Mouse (Mus musculus): ENCODE measurements at regions not wholly inside any gene's neighbourhood (a gene's known extent, or its start where the extent isn't known, plus 50 kb on each side); places are given as distances from the start of the nearest gene placed in this dataset.

DNA sequence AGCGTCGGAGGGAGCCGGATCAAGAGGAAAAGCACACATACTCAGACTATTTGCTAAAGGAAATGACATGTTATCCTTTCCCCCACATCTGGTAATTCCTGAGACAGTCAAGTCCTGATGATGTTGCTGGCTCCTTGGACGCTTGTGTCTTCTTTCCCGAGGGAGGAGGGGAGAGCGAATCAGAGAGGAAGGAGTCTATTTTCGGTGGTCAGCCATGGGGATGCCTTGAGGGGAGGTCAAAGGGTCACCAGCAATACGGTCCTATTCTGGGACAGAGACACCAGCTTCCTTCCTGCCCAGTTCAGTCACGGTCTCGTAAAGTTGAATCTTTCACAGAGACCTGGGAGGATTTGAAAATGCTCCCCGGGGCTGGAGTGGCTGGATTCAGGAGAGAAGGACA lies 62.1 kb upstream of the Ahctf1 start:
- H3K79me3 ChIP-seq (ENCODE audit: low read depth), result no peaks in the 10 kb centered on the region
- no peaks in the 10 kb centered on the region for H3K79me2 ChIP-seq (ENCODE audit: control insufficient read depth, insufficient read depth)
- no peak overlapping the region for H3K4me3 ChIP-seq (ENCODE audit: insufficient read depth, poor library complexity, severe bottlenecking)
- no peaks in the 10 kb centered on the region for H3K27me3 ChIP-seq (ENCODE audit: control insufficient read depth, insufficient read depth, insufficient read length)
- H3ac ChIP-seq (ENCODE audit: control insufficient read depth, insufficient read length, low read depth), result no peak overlapping the region
- no peaks in the 10 kb centered on the region for H3K36me3 ChIP-seq (ENCODE audit: control insufficient read depth, insufficient read depth)
- TF ChIP-seq MYOG (IDR thresholded peaks at IDR 0.05; ENCODE audit: control insufficient read depth, extremely low read depth, insufficient read length) (no peak), CEBPB (IDR thresholded peaks at IDR 0.05; ENCODE audit: low read depth) (no peak), USF1 (IDR thresholded peaks at IDR 0.05; ENCODE audit: low read depth) (no peak), CTCF (IDR thresholded peaks at IDR 0.05; ENCODE audit: control insufficient read depth, insufficient read depth, insufficient read length) (no peak), MYOD1 (IDR thresholded peaks at IDR 0.05; ENCODE audit: control insufficient read depth, insufficient read length, low read depth) (no peak), FOSL1 (IDR thresholded peaks at IDR 0.05; ENCODE audit: insufficient read depth, low read length, poor library complexity, severe bottlenecking) (no peak), MAX (IDR thresholded peaks at IDR 0.05) (no peak)

DNA sequence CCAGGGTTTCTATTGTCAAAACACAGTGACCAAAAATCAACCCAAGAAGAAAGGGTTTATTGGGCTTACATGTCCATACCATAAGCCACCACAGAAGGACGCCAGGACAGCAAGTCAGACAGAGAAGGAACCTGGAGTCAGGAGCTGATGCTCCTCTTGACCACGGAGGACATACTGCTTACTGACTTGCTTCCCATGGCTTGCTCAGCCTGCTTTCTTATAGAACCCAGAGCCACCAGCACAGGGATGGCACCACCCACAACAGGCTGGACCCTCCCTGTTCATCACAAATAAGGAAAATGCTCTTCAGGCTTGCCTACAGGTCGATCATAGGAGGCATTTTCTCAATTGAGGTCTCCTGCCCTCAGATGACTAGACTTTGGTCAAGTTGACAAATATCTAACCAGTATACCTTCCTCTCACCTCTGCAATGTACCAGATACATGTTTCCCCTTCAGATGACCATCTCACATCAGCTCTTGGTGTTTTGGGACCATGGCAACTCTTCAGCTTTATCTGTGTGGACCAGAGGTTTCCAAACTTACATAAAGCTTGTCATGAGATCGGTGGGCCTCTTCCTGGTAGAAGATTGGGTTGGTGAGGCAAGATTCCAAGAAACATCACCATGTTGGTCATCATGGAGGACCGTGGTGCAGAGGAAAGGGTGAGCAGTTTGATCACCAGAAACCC lies 61.2 kb upstream of the Ahctf1 start:
- no peaks in the 10 kb centered on the region for H3K27me3 ChIP-seq (ENCODE audit: control insufficient read depth, insufficient read depth, insufficient read length)
- H3K79me2 ChIP-seq (ENCODE audit: control insufficient read depth, insufficient read depth), result no peaks in the 10 kb centered on the region
- no peaks in the 10 kb centered on the region for H3K79me3 ChIP-seq (ENCODE audit: low read depth)
- no peak overlapping the region for H3K4me3 ChIP-seq (ENCODE audit: insufficient read depth, poor library complexity, severe bottlenecking)
- no peak overlapping the region for H3ac ChIP-seq (ENCODE audit: control insufficient read depth, insufficient read length, low read depth)
- no peaks in the 10 kb centered on the region for H3K36me3 ChIP-seq (ENCODE audit: control insufficient read depth, insufficient read depth)
- TF ChIP-seq USF1 (IDR thresholded peaks at IDR 0.05; ENCODE audit: low read depth), result no peak

DNA sequence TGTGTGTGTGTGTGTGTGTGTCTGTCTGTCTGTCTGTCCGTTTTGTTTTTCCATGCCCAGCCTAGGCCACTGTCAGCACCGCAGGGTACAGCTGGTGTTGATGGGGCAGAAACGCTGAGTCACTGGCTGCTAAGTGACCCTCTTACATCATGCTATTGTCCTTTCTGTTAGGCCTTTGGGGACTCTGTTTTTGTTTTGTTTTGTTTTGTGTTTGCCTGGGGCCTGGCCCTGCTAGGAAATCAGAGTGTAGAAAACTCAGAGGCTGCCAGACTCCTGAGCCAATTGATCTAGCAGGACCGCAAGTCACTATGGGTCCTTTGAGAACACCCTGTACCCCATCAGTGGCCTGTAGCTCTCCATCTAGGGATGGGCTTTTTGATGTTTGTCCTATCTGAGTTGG lies 59.9 kb upstream of the Ahctf1 start:
- Histone ChIP-seq H3K4me3 (ENCODE audit: insufficient read depth, poor library complexity, severe bottlenecking) (no peak overlapping the region), H3K79me3 (ENCODE audit: low read depth) (no peaks in the 10 kb centered on the region), H3K79me2 (ENCODE audit: control insufficient read depth, insufficient read depth) (no peaks in the 10 kb centered on the region), H3K27me3 (ENCODE audit: control insufficient read depth, insufficient read depth, insufficient read length) (no peaks in the 10 kb centered on the region), H3K36me3 (ENCODE audit: control insufficient read depth, insufficient read depth) (no peaks in the 10 kb centered on the region), H3ac (ENCODE audit: control insufficient read depth, insufficient read length, low read depth) (no peak overlapping the region)
- TF ChIP-seq MYOD1 (IDR thresholded peaks at IDR 0.05; ENCODE audit: control insufficient read depth, insufficient read length, low read depth) (peak; percentile 39), CEBPB (IDR thresholded peaks at IDR 0.05; ENCODE audit: low read depth) (peak; percentile 9), MAX (IDR thresholded peaks at IDR 0.05) (no peak)

DNA sequence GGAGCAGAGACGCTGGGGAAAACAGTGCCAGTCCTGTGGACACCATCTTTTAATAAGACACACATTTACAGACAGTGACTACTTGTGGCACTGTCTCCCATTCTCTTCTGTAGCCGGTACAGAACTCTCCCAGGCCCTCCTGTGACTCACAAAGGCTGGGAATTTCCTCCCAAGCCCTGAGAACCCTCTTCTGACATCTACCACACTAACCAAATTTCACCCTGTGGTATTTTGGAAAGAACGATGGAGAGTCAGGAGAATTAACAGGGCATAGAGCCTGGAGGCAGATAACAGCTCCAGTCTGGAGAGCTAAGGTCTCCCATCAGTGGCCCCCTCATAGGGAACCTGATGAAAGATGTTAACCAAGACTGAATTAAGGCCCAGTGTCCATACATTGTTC lies 59.5 kb upstream of the Ahctf1 start:
- Histone ChIP-seq H3K27me3 (ENCODE audit: control insufficient read depth, insufficient read depth, insufficient read length) (no peaks in the 10 kb centered on the region), H3K36me3 (ENCODE audit: control insufficient read depth, insufficient read depth) (no peaks in the 10 kb centered on the region), H3K4me3 (ENCODE audit: insufficient read depth, poor library complexity, severe bottlenecking) (no peak overlapping the region), H3ac (ENCODE audit: control insufficient read depth, insufficient read length, low read depth) (no peak overlapping the region), H3K79me3 (ENCODE audit: low read depth) (no peaks in the 10 kb centered on the region), H3K79me2 (ENCODE audit: control insufficient read depth, insufficient read depth) (no peaks in the 10 kb centered on the region)
- no peak for TF ChIP-seq MAX (IDR thresholded peaks at IDR 0.05)
- TF ChIP-seq FOSL1 (IDR thresholded peaks at IDR 0.05; ENCODE audit: insufficient read depth, low read length, poor library complexity, severe bottlenecking), result no peak
- TF ChIP-seq USF1 (IDR thresholded peaks at IDR 0.05; ENCODE audit: low read depth), result no peak
- TF ChIP-seq CEBPB (IDR thresholded peaks at IDR 0.05; ENCODE audit: low read depth), result no peak
- TF ChIP-seq CTCF (IDR thresholded peaks at IDR 0.05; ENCODE audit: control insufficient read depth, insufficient read depth, insufficient read length), result no peak
- no peak for TF ChIP-seq MYOD1 (IDR thresholded peaks at IDR 0.05; ENCODE audit: control insufficient read depth, insufficient read length, low read depth)
- no peak for TF ChIP-seq MYOG (IDR thresholded peaks at IDR 0.05; ENCODE audit: control insufficient read depth, extremely low read depth, insufficient read length)

DNA sequence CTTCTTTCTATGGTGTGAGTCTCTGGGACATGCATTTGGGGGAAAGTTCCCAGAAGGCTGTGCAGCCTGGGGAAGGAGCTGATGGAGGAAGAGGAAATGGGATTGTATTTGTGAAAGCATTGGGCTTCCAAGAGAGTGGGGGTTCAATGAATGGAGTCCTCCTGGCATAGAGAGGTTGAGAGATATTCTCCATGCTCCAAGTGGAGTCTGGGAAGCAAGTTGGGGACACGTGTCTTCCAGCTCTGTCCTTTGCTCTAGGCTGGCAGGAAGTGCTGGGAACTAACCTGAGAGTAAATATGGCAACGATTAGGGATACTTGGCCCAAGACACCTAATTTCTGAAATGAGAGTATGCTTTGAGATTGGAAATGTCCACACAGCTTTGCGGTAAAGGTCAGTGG lies 58.3 kb upstream of the Ahctf1 start:
- Histone ChIP-seq H3K4me3 (ENCODE audit: insufficient read depth, poor library complexity, severe bottlenecking) (no peak overlapping the region), H3K79me2 (ENCODE audit: control insufficient read depth, insufficient read depth) (no peaks in the 10 kb centered on the region), H3K36me3 (ENCODE audit: control insufficient read depth, insufficient read depth) (no peaks in the 10 kb centered on the region), H3ac (ENCODE audit: control insufficient read depth, insufficient read length, low read depth) (no peak overlapping the region), H3K79me3 (ENCODE audit: low read depth) (no peaks in the 10 kb centered on the region), H3K27me3 (ENCODE audit: control insufficient read depth, insufficient read depth, insufficient read length) (no peaks in the 10 kb centered on the region)
- TF ChIP-seq MYOG (IDR thresholded peaks at IDR 0.05; ENCODE audit: control insufficient read depth, extremely low read depth, insufficient read length), result no peak
- TF ChIP-seq CTCF (IDR thresholded peaks at IDR 0.05; ENCODE audit: control insufficient read depth, insufficient read depth, insufficient read length), result no peak
- TF ChIP-seq USF1 (IDR thresholded peaks at IDR 0.05; ENCODE audit: low read depth), result no peak
- TF ChIP-seq MAX (IDR thresholded peaks at IDR 0.05), result no peak
- TF ChIP-seq CEBPB (IDR thresholded peaks at IDR 0.05; ENCODE audit: low read depth), result no peak
- no peak for TF ChIP-seq FOSL1 (IDR thresholded peaks at IDR 0.05; ENCODE audit: insufficient read depth, low read length, poor library complexity, severe bottlenecking)
- TF ChIP-seq MYOD1 (IDR thresholded peaks at IDR 0.05; ENCODE audit: control insufficient read depth, insufficient read length, low read depth), result no peak

DNA sequence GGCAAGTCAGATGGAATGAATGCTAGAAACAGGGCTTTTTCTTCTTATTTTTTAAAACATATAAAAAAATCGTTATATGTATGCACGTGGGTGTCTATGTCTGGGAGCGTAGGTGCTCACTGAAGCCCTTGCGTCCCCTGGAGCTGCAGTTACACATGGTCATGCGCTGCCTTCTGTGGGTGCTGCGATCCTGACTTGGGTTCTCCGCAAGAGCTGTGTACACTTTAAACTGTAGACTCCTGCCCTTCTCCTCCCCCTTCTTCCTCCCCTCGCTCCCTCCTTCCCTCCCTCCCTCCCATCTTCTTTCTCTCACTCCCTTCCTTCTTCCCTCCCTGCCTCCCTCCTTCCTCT lies 56.0 kb upstream of the Ahctf1 start:
- no peaks in the 10 kb centered on the region for H3K79me2 ChIP-seq (ENCODE audit: control insufficient read depth, insufficient read depth)
- no peak overlapping the region for H3K4me3 ChIP-seq (ENCODE audit: insufficient read depth, poor library complexity, severe bottlenecking)
- no peak for TF ChIP-seq CTCF (IDR thresholded peaks at IDR 0.05; ENCODE audit: control insufficient read depth, insufficient read depth, insufficient read length)
- no peak for TF ChIP-seq CEBPB (IDR thresholded peaks at IDR 0.05; ENCODE audit: low read depth)
- TF ChIP-seq MYOG (IDR thresholded peaks at IDR 0.05; ENCODE audit: control insufficient read depth, extremely low read depth, insufficient read length), result no peak
- TF ChIP-seq MAX (IDR thresholded peaks at IDR 0.05), result no peak
- TF ChIP-seq MYOD1 (IDR thresholded peaks at IDR 0.05; ENCODE audit: control insufficient read depth, insufficient read length, low read depth), result no peak
- TF ChIP-seq FOSL1 (IDR thresholded peaks at IDR 0.05; ENCODE audit: insufficient read depth, low read length, poor library complexity, severe bottlenecking), result no peak
- no peak for TF ChIP-seq USF1 (IDR thresholded peaks at IDR 0.05; ENCODE audit: low read depth)
- H3K36me3 ChIP-seq (ENCODE audit: control insufficient read depth, insufficient read depth), result no peaks in the 10 kb centered on the region
- no peak overlapping the region for H3ac ChIP-seq (ENCODE audit: control insufficient read depth, insufficient read length, low read depth)
- no peaks in the 10 kb centered on the region for H3K27me3 ChIP-seq (ENCODE audit: control insufficient read depth, insufficient read depth, insufficient read length)
- no peaks in the 10 kb centered on the region for H3K79me3 ChIP-seq (ENCODE audit: low read depth)
